Mouse (Mus musculus): ENCODE measurements around the gene Focad.

- TF ChIP-seq CTCF (IDR thresholded peaks at IDR 0.05), result peak; percentile 45
- TF ChIP-seq POLR2A (IDR thresholded peaks at IDR 0.05; ENCODE audit: insufficient read depth, low read depth, low read length), result no peak
Observed at GRCm38 (mm10) chr4:88356652-88357051, 262.2 kb downstream of the Focad start.
